9 mouse cellular contexts compared by ENCODE assay signal in genomic region chr3:27982436-27983017, GRCm38 (mm10). TPM values are rescaled to one million over a fixed set of nuclear protein-coding genes. Genes with fewer than 3 reads are reported as not detected.
A peak's percentile ranks its signal among the peaks of the same experiment; 100 is the strongest.
DNase-seq lines count a peak whose midpoint lies in the region; ATAC-seq lines count a peak whose summit lies in the region.
"Had no signal": no experiment of that assay in that cellular context is flagged by ENCODE, and none has a peak within 500 bp of the region (broad histone marks: within the 10 kb centered on the region; RNA-seq: fewer than 3 reads in every experiment).

No protein-coding gene starts in this region.

- no peak overlapping the region for H3K27ac ChIP-seq in liver, embryonic 11.5 days (ENCODE audit: low read depth, low read length)
- no peak overlapping the region for H3K27ac ChIP-seq in neural tube, embryonic 11.5 days (ENCODE audit: low read depth, low read length)

- no peak for ATAC-seq in liver, embryonic 11.5 days (replicated peaks; ENCODE audit: low FRiP score)
- ATAC-seq in granulocyte monocyte progenitor cell, adult 5-6 weeks (replicated peaks; ENCODE audit: poor library complexity, severe bottlenecking): peak; percentile 57; the same call in 1 of the 2 replicates
- ATAC-seq in neural tube, embryonic 11.5 days (ENCODE audit: insufficient read depth, low FRiP score, low TSS enrichment): no peak; the same call in 1 of the 2 replicates

- 42% methylated on average over 7 of the region's 7 CpGs for WGBS in liver, embryonic 11.5 days
- WGBS in neural tube, embryonic 11.5 days: 48% methylated on average over 7 of the region's 7 CpGs

- DNase-seq in liver: peak; percentile 47
- no peak for DNase-seq in liver, embryonic 11.5 days (ENCODE audit: low spot score)
- peak; percentile 64 for DNase-seq in embryo, embryonic 9.5 days (ENCODE audit: extremely low spot score)
- peak; percentile 76 to 91 for DNase-seq in kidney, adult 8-10 months
- peak; percentile 74 for DNase-seq in left cerebral cortex, postnatal 4 days
- peak; percentile 75 for DNase-seq in neural tube, embryonic 11.5 days (ENCODE audit: low spot score)
- peak; percentile 23 for DNase-seq in thymus, postnatal 25 days

- intact Hi-C loops in left cerebral cortex, postnatal 4 days (cut with DNase I): loop anchor here (5.0 to 10.0 kb wide), 2 partner anchors 125 to 762 kb away; no protein-coding TSS in a partner anchor

- H3K9me3 ChIP-seq in liver, embryonic 11.5 days (ENCODE audit: control insufficient read depth, low read length): no peaks in the 10 kb centered on the region
- no peaks in the 10 kb centered on the region for H3K9me3 ChIP-seq in neural tube, embryonic 11.5 days (ENCODE audit: control insufficient read depth, low read length)
- H3K9me3 ChIP-seq: megakaryocyte, embryonic 14.5 days had no signal

- no peak overlapping the region for H3K4me3 ChIP-seq in liver, embryonic 11.5 days (ENCODE audit: low read depth, low read length)
- no peak overlapping the region for H3K4me3 ChIP-seq in neural tube, embryonic 11.5 days (ENCODE audit: low read depth, low read length)
- H3K4me3 ChIP-seq: megakaryocyte, embryonic 14.5 days had no signal

- peaks cover 5% of the 10 kb centered on the region; the same call in 1 of the 2 replicates for H3K4me1 ChIP-seq in liver, embryonic 11.5 days (replicated peaks; ENCODE audit: control insufficient read depth, insufficient read depth, low read length)
- H3K4me1 ChIP-seq in neural tube, embryonic 11.5 days (ENCODE audit: control insufficient read depth, insufficient read depth, low read length): no peaks in the 10 kb centered on the region

- H3K27me3 ChIP-seq in liver, embryonic 11.5 days (replicated peaks; ENCODE audit: control insufficient read depth, insufficient read depth, low read length): no peaks in the 10 kb centered on the region
- H3K27me3 ChIP-seq in neural tube, embryonic 11.5 days (ENCODE audit: control insufficient read depth, insufficient read depth, low read length): no peaks in the 10 kb centered on the region
- H3K27me3 ChIP-seq: megakaryocyte, embryonic 14.5 days had no signal

- H3K36me3 ChIP-seq in liver, embryonic 11.5 days (ENCODE audit: control insufficient read depth, insufficient read depth, low read length): no peaks in the 10 kb centered on the region
- H3K36me3 ChIP-seq in neural tube, embryonic 11.5 days (ENCODE audit: control insufficient read depth, insufficient read depth, low read length): no peaks in the 10 kb centered on the region

- no peak overlapping the region for H3K9ac ChIP-seq in liver, embryonic 11.5 days (ENCODE audit: low read depth, low read length)
- H3K9ac ChIP-seq in neural tube, embryonic 11.5 days (ENCODE audit: low read length): no peak overlapping the region

- H3K4me2 ChIP-seq in liver, embryonic 11.5 days: no peak overlapping the region
- no peak overlapping the region for H3K4me2 ChIP-seq in neural tube, embryonic 11.5 days (ENCODE audit: low read depth)

RNA-seq across cellular contexts. Expression of gene Pld1, which starts 44.0 kb away (rescaled TPM):
- polyA plus RNA-seq in liver, embryonic 11.5 days (2014; fragmentation: Nextera tagmentation; extraction: Ambion mirVana): 3.5 and 4.9 TPM in 2 replicates
- 8.8 and 9.9 TPM in 2 replicates for total RNA-seq in granulocyte monocyte progenitor cell, adult 5-6 weeks (2014; fragmentation: Nextera tagmentation)
- 4.4 and 9.0 TPM in 2 replicates for total RNA-seq in granulocyte monocyte progenitor cell, adult 5-6 weeks (2017)
- 1 to 10 TPM; 7.6 TPM for total RNA-seq in left cerebral cortex, postnatal 4 days (2021)
- polyA plus RNA-seq in neural tube, embryonic 11.5 days (2014; fragmentation: Nextera tagmentation; extraction: Ambion mirVana): 2.7 and 4.0 TPM in 2 replicates
